Mouse (Mus musculus) thymus, adult 2 months (tissue): ENCODE data around the gene Gm20388.

Experiments
- CTCF ChIP-seq: fragments of 200-500 bp; IDR thresholded peaks from 2 replicates; pipeline ENCODE4 v1.5.1; 2012; ENCODE audit warnings: mild to moderate bottlenecking, control low read depth, low read length, moderate library complexity, borderline replicate concordance; ENCODE audit not compliant: control insufficient read depth, poor library complexity, insufficient read depth; ENCODE audit errors: extremely low read depth
- POLR2A ChIP-seq: fragments of 200-500 bp; IDR thresholded peaks from 2 replicates; pipeline ENCODE4 v1.6.1; 2012; ENCODE audit warnings: mild to moderate bottlenecking, low read length, control low read depth, moderate library complexity; ENCODE audit not compliant: control insufficient read depth, poor library complexity, insufficient read depth; ENCODE audit errors: extremely low read depth

- TF ChIP-seq CTCF (no peak), POLR2A (no peak)
These were observed 1996.2 kb downstream of the Gm20388 start for GRCm38 (mm10) chr8:121906542-121907512.
